Mouse (Mus musculus): ENCODE data around the gene March10.

Gene March10

GRCm38 (mm10) chr11:105456497-105456907 lies at the start of gene March10:
March10 (minus strand) TSS chr11:105456735.
- no peak for DNase-seq (ENCODE audit: low read depth)

- no peak for DNase-seq (ENCODE audit: low read depth)
Measured at GRCm38 (mm10) chr11:105506322-105506721, 49.8 kb upstream of the March10 start.

GRCm38 (mm10) chr11:105505038-105505437 lies 48.5 kb upstream of the March10 start:
- no peak for DNase-seq (ENCODE audit: low read depth)

- DNase-seq (ENCODE audit: low read depth), result no peak
Measured at GRCm38 (mm10) chr11:105502311-105502710, 45.8 kb upstream of the March10 start.

GRCm38 (mm10) chr11:105497505-105497904 lies 41.0 kb upstream of the March10 start:
- DNase-seq (ENCODE audit: low read depth), result no peak

GRCm38 (mm10) chr11:105496665-105497064 lies 40.1 kb upstream of the March10 start:
- DNase-seq (ENCODE audit: low read depth), result no peak

- DNase-seq (ENCODE audit: low read depth), result no peak
Measured at GRCm38 (mm10) chr11:105495591-105496270, 39.2 kb upstream of the March10 start.

GRCm38 (mm10) chr11:105494786-105495369 lies 38.3 kb upstream of the March10 start:
- no peak for DNase-seq (ENCODE audit: low read depth)

- no peak for DNase-seq (ENCODE audit: low read depth)
Measured at GRCm38 (mm10) chr11:105492392-105492791, 35.9 kb upstream of the March10 start.

GRCm38 (mm10) chr11:105490971-105491370 lies 34.4 kb upstream of the March10 start:
- no peak for DNase-seq (ENCODE audit: low read depth)

GRCm38 (mm10) chr11:105485412-105485811 lies 28.9 kb upstream of the March10 start:
- no peak for DNase-seq (ENCODE audit: low read depth)

- no peak for DNase-seq (ENCODE audit: low read depth)
Measured at GRCm38 (mm10) chr11:105484993-105485392, 28.5 kb upstream of the March10 start.

- no peak for DNase-seq (ENCODE audit: low read depth)
Measured at GRCm38 (mm10) chr11:105482747-105483146, 26.2 kb upstream of the March10 start.

GRCm38 (mm10) chr11:105474746-105475145 lies 18.2 kb upstream of the March10 start:
- DNase-seq (ENCODE audit: low read depth), result no peak

GRCm38 (mm10) chr11:105474352-105474736 lies 17.8 kb upstream of the March10 start:
- no peak for DNase-seq (ENCODE audit: low read depth)

- DNase-seq (ENCODE audit: low read depth), result no peak
Measured at GRCm38 (mm10) chr11:105473716-105474351, 17.3 kb upstream of the March10 start.

GRCm38 (mm10) chr11:105472610-105473009 lies 16.1 kb upstream of the March10 start:
- DNase-seq (ENCODE audit: low read depth), result no peak

GRCm38 (mm10) chr11:105470896-105471295 lies 14.4 kb upstream of the March10 start:
- no peak for DNase-seq (ENCODE audit: low read depth)

GRCm38 (mm10) chr11:105469561-105469960 lies 13.0 kb upstream of the March10 start:
- no peak for DNase-seq (ENCODE audit: low read depth)

GRCm38 (mm10) chr11:105469091-105469507 lies 12.6 kb upstream of the March10 start:
- no peak for DNase-seq (ENCODE audit: low read depth)

- DNase-seq (ENCODE audit: low read depth), result no peak
Measured at GRCm38 (mm10) chr11:105468436-105468835, 11.9 kb upstream of the March10 start.

GRCm38 (mm10) chr11:105467816-105468215 lies 11.3 kb upstream of the March10 start:
- no peak for DNase-seq (ENCODE audit: low read depth)

- no peak for DNase-seq (ENCODE audit: low read depth)
Measured at GRCm38 (mm10) chr11:105467266-105467665, 10.7 kb upstream of the March10 start.

Measured in naive thymus-derived CD4-positive, alpha-beta T cell, adult 2 months (primary cell).